Mouse (Mus musculus) neutrophil, adult 5-6 weeks (primary cell): Measurements from ENCODE around the gene Kcnn3. TPM values are rescaled to one million over a fixed set of nuclear protein-coding genes. Genes with fewer than 3 reads are reported as not detected.

Experiments
- ATAC-seq: fragments of 151-379, 151-347 bp; 2 replicates; pipeline ENCODE4 v1.8.0; 2017; ENCODE audit warnings: mild to moderate bottlenecking, moderate TSS enrichment; ENCODE audit not compliant: insufficient number of reproducible peaks, poor library complexity, low FRiP score, severe bottlenecking; ENCODE audit errors: extremely low read depth
- total RNA-seq: library from RNA; stranded (forward); fragments of 200-1000 nt; gene quantifications from 2 replicates; pipeline ENCODE4 v1.2.3, GENCODE M21; 2017

The Kcnn3 gene
- total RNA-seq, 1 experiment from 2014 or later, result not detected

- no peak for ATAC-seq
Measured at GRCm38 (mm10) chr3:89554587-89554986, 34.6 kb downstream of the Kcnn3 start.

GRCm38 (mm10) chr3:89557811-89558210, 37.8 kb downstream of the Kcnn3 start:
- no peak for ATAC-seq

- no peak for ATAC-seq
Measured at GRCm38 (mm10) chr3:89558972-89559910, 39.3 kb downstream of the Kcnn3 start.

- no peak for ATAC-seq
Measured at GRCm38 (mm10) chr3:89561386-89561785, 41.4 kb downstream of the Kcnn3 start.

GRCm38 (mm10) chr3:89565371-89565770, 45.4 kb downstream of the Kcnn3 start:
- no peak for ATAC-seq

GRCm38 (mm10) chr3:89569058-89569457, 49.1 kb downstream of the Kcnn3 start:
- ATAC-seq, result no peak

- ATAC-seq, result no peak
Measured at GRCm38 (mm10) chr3:89569707-89570324, 49.9 kb downstream of the Kcnn3 start.

GRCm38 (mm10) chr3:89570362-89570761, 50.4 kb downstream of the Kcnn3 start:
- ATAC-seq, result no peak

GRCm38 (mm10) chr3:89574260-89574659, 54.3 kb downstream of the Kcnn3 start:
- ATAC-seq, result no peak

GRCm38 (mm10) chr3:89576381-89576780, 56.4 kb downstream of the Kcnn3 start:
- no peak for ATAC-seq

- ATAC-seq, result no peak
Measured at GRCm38 (mm10) chr3:89577154-89577553, 57.2 kb downstream of the Kcnn3 start.

GRCm38 (mm10) chr3:89578083-89578482, 58.1 kb downstream of the Kcnn3 start:
- no peak for ATAC-seq

GRCm38 (mm10) chr3:89578803-89579202, 58.8 kb downstream of the Kcnn3 start:
- ATAC-seq, result no peak

GRCm38 (mm10) chr3:89584254-89584653, 64.3 kb downstream of the Kcnn3 start:
- ATAC-seq, result no peak

- no peak for ATAC-seq
Measured at GRCm38 (mm10) chr3:89588436-89588835, 68.5 kb downstream of the Kcnn3 start.

GRCm38 (mm10) chr3:89589321-89589720, 69.4 kb downstream of the Kcnn3 start:
- ATAC-seq, result no peak

- no peak for ATAC-seq
Measured at GRCm38 (mm10) chr3:89590386-89590785, 70.4 kb downstream of the Kcnn3 start.

GRCm38 (mm10) chr3:89591461-89591860, 71.5 kb downstream of the Kcnn3 start:
- ATAC-seq, result no peak

GRCm38 (mm10) chr3:89592809-89593208, 72.8 kb downstream of the Kcnn3 start:
- no peak for ATAC-seq

GRCm38 (mm10) chr3:89593524-89593923, 73.6 kb downstream of the Kcnn3 start:
- ATAC-seq, result no peak
